Mouse (Mus musculus): ENCODE measurements around the gene Trim62. TPM values are rescaled to one million over a fixed set of nuclear protein-coding genes. Genes with fewer than 3 reads are reported as not detected.

Trim62 gene
- polyA plus RNA-seq, 1 experiment from 2014 or later, result 1.3 TPM

DNA sequence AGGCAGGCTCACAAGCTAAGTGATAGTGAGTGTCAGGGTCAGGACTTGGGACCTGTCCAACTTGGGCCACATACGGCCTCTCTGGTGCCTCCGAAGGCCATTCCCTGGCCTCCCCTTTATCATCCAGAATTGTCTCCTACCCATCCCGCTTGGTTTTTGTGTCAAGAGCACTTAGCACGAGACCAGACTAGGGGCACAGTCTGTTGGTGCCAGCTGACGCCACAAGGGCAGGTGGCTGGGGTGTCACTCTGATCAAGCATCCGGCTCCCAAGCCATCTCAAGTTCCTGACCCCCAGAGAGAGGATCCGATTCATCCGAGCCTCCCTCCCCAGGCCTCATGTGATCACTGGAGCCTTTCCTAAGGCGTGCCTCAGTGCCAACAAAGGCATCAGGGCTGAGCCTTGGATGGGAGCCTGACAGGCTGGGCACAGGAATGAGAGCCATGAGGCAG lies 4.3 kb downstream of the Trim62 start:
- Histone ChIP-seq H3K9me3 (replicated peaks) (no peaks in the 10 kb centered on the region), H3K27ac (no peak overlapping the region), H3K36me3 (no peaks in the 10 kb centered on the region), H3K4me1 (peaks cover 25% of the 10 kb centered on the region), H3K4me2 (no peak overlapping the region), H3K4me3 (no peak overlapping the region), H3K27me3 (replicated peaks) (peaks cover 46% of the 10 kb centered on the region), H3K9ac (no peak overlapping the region)
- 61% methylated on average over 9 of the region's 9 CpGs for WGBS (ENCODE audit: insufficient replicate concordance)
- ATAC-seq, result no peak

DNA sequence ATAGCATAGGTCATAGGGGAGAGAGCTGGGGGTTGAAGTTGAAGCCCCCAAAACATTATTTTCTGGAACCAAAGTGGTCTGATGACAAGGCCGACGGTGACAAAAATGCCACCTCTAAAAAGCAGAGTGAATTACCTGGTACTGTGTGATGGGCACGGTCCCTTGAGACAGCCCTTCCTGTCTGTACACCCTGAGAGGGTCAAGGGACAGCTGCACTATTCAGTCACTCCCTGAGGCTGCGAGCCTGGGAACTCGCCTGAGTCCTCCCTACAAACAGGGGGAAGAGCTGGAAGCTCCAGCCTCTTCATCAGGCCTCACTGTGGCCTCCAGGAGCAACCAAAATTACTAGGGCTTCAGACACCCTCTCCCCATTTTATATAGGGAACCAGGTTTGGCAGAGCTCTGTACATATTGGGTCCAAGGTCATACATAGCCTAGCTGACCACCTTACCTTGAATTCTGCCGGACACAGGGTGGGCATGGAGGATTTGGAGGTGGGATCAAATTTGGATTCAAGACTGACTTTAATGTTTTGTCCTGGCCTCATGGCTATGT lies 5.1 kb downstream of the Trim62 start:
- Histone ChIP-seq H3K4me3 (no peak overlapping the region), H3K9me3 (replicated peaks) (no peaks in the 10 kb centered on the region)
- 72% methylated on average over 6 of the region's 6 CpGs for WGBS (ENCODE audit: insufficient replicate concordance)

DNA sequence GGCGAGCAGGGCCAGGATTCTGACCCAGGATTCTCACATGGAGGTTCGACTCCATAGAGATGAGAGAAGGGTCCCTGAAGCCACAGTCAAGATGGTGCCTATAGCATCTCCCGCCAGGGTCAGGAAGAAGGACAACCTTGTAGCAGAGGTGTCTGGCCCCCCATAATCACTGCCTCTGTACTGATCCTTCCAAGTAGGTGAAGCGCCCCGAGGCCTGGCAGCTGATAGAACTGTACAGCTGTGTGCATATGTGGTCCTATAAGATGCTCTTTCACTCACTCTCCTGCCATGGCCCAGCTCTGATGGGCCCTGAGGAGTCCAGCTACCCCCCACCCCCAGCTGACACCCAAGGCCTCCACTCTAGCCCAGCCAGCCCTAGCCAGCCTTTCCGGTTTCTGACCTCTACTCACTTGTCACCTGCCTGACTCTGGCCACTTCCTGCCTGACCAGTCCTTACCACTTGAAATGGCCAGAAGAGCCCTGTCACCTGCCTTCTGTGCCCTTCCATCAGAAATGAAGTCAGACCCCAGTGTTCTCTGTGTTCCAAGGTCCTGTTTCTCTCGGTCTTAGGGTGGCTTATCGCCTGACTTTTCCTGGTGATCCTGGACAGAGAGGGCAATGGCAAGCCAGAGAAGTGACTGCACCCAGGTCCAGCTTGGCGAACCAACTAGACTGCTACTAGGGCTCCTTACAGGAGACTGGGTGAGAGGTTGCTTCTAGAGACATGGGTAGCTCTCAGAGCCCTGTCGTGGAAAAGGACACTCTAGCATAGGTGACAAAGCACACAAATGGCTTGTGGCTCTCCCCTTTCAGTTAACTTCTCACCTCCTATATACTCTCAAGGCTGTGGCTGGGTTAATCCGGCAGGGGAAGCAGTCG lies 6.6 kb downstream of the Trim62 start:
- ATAC-seq, result no peak
- 59% methylated on average over 12 of the region's 12 CpGs for WGBS (ENCODE audit: insufficient replicate concordance)

More for the DNA sequence above, 5.1 kb downstream of the Trim62 start:
- ATAC-seq, result no peak
- H3K27me3 ChIP-seq (replicated peaks), result peaks cover 41% of the 10 kb centered on the region
- peaks cover 18% of the 10 kb centered on the region for H3K4me1 ChIP-seq
- H3K36me3 ChIP-seq, result no peaks in the 10 kb centered on the region
- no peak overlapping the region for H3K9ac ChIP-seq
- H3K4me2 ChIP-seq, result no peak overlapping the region
- H3K27ac ChIP-seq, result no peak overlapping the region

DNA sequence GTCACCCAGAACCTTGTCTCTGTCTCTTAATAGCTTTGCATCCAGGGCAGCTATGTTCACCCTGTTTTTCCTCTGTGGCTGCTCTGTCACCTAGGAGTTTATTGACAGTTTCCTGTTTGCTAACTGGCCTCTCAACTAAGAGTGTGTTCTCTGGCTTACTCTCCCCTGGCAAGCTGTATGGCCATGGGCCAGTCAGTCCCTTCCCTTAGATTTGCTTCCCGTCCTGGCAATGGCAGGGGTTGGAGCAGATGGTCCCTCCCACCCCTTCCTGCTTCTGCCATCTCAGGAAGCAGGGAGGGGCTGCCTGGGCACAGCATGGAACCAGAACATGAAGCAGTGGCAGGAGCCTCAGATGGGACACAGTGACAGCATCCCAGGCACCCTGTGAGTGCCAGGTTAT lies 7.8 kb downstream of the Trim62 start:
- Histone ChIP-seq H3K9me3 (replicated peaks) (no peaks in the 10 kb centered on the region), H3K36me3 (no peaks in the 10 kb centered on the region), H3K9ac (no peak overlapping the region), H3K4me2 (no peak overlapping the region), H3K27ac (no peak overlapping the region), H3K4me3 (no peak overlapping the region), H3K4me1 (0 out of 2 replicates have a peak, but pooled peaks cover 5% of the 10 kb centered on the region), H3K27me3 (replicated peaks) (peaks cover 16% of the 10 kb centered on the region)
- ATAC-seq, result no peak
- WGBS (ENCODE audit: insufficient replicate concordance), result 0% methylated on average over 1 of the region's 1 CpGs

More for the DNA sequence above, 6.6 kb downstream of the Trim62 start:
- no peak overlapping the region for H3K27ac ChIP-seq
- no peak overlapping the region for H3K9ac ChIP-seq
- peaks cover 27% of the 10 kb centered on the region for H3K27me3 ChIP-seq (replicated peaks)
- no peaks in the 10 kb centered on the region for H3K9me3 ChIP-seq (replicated peaks)
- no peak overlapping the region for H3K4me2 ChIP-seq
- H3K4me3 ChIP-seq, result no peak overlapping the region
- no peaks in the 10 kb centered on the region for H3K36me3 ChIP-seq
- H3K4me1 ChIP-seq, result 0 out of 2 replicates have a peak, but pooled peaks cover 5% of the 10 kb centered on the region

DNA sequence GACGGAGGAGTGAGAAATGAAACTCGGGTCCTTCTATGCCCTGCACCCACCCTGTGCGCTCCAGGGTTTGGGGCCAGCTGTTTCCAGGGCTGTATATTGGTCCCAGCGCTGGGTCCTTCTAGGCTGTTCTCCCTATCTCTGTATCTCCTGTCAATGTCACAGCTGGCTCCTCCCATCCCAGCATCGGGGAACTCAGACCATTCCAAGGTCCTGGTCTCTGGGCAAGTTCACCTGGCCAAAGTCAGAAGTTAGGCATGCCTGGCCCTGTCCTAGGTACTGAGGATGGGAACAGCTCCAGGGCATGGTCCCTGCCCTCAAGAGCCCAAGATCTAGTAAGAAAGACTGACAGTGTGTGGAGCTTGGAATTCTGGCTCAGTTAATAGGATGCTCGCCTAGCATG lies 8.4 kb downstream of the Trim62 start:
- 0 out of 2 replicates have a peak, but pooled peaks have one; percentile 24 for ATAC-seq
- WGBS (ENCODE audit: insufficient replicate concordance), result 57% methylated on average over 6 of the region's 6 CpGs
- H3K4me2 ChIP-seq, result no peak overlapping the region

DNA sequence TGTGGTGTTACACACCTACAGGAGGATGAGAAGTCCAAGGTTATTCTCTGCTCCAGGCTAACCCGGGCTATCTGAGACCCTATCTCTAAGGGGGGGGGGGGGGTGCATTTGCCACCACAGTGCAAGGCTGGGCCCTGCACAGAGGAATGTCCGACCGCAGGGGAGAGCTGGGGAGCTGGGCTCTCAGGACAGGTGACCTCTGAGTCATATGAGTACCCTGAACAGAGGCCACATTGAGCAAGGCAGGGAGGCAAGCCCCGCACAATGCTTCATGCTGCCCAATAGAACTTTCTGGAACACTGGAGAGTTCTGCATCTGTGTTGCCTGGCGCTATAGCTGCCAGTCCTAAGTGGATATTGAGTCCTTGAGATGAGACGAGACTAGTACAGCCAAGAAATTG lies 8.8 kb downstream of the Trim62 start:
- Histone ChIP-seq H3K27ac (no peak overlapping the region), H3K27me3 (replicated peaks) (peaks cover 7% of the 10 kb centered on the region; the same call in 1 of the 2 replicates), H3K36me3 (no peaks in the 10 kb centered on the region), H3K9me3 (replicated peaks) (no peaks in the 10 kb centered on the region), H3K4me3 (no peak overlapping the region), H3K4me1 (0 out of 2 replicates have a peak, but pooled peaks cover 5% of the 10 kb centered on the region), H3K9ac (no peak overlapping the region), H3K4me2 (no peak overlapping the region)
- WGBS (ENCODE audit: insufficient replicate concordance), result 70% methylated on average over 6 of the region's 6 CpGs
- ATAC-seq, result 0 out of 2 replicates have a peak, but pooled peaks have one; percentile 8

More for the DNA sequence above, 8.4 kb downstream of the Trim62 start:
- Histone ChIP-seq H3K9me3 (replicated peaks) (no peaks in the 10 kb centered on the region), H3K4me3 (no peak overlapping the region), H3K27me3 (replicated peaks) (peaks cover 10% of the 10 kb centered on the region), H3K27ac (no peak overlapping the region), H3K9ac (no peak overlapping the region), H3K4me1 (0 out of 2 replicates have a peak, but pooled peaks cover 5% of the 10 kb centered on the region), H3K36me3 (no peaks in the 10 kb centered on the region)

DNA sequence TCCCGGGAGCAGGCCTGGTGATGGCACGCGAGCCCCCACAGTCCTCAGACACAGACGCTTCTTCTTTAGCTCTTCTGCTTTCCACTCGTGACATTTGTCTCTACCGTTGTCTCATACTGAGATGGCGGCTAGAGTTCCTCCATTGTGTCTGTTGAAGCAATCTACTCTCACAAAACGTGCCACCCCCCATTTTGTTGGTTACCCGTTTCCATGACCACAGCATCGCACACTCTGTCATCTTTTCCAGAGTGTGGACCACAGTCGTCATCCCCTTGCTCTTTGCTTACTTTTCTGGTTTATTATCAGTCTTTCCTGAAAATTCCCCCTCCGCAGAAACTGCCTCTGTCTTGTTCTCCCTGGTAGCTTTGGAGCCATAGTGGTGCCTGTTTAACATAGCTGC lies 10.7 kb downstream of the Trim62 start:
- no peaks in the 10 kb centered on the region for H3K36me3 ChIP-seq
- no peak overlapping the region for H3K4me3 ChIP-seq
- peaks cover 4% of the 10 kb centered on the region; the same call in 1 of the 2 replicates for H3K27me3 ChIP-seq (replicated peaks)
- no peak overlapping the region for H3K27ac ChIP-seq
- no peak for ATAC-seq
- no peak overlapping the region for H3K4me2 ChIP-seq
- WGBS (ENCODE audit: insufficient replicate concordance), result 60% methylated on average over 12 of the region's 12 CpGs
- no peaks in the 10 kb centered on the region for H3K9me3 ChIP-seq (replicated peaks)
- peaks cover 12% of the 10 kb centered on the region; the same call in 1 of the 2 replicates for H3K4me1 ChIP-seq
- H3K9ac ChIP-seq, result no peak overlapping the region

DNA sequence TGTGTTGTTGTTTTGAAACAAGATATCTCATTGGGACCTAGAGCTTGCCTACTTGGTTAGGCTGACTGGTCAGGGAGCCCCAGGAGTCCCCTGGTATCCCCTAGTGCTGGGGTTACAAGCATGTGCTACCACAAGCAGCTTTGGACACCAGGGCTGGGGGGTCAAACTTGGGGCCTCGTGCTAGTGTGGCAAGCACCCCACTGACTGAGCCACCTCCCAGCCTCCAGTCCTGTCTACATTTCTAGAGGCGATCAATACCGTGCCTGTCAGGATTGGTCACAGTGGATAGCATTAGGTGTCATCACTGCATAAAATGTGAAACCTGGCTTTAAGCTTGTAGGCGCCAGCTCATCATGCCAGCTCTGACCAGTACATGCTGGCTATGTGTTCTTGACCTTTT lies 12.5 kb downstream of the Trim62 start:
- ATAC-seq, result no peak
- Histone ChIP-seq H3K9me3 (replicated peaks) (no peaks in the 10 kb centered on the region), H3K36me3 (no peaks in the 10 kb centered on the region), H3K4me2 (no peak overlapping the region), H3K4me3 (no peak overlapping the region), H3K4me1 (peaks cover 12% of the 10 kb centered on the region; the same call in 1 of the 2 replicates), H3K27me3 (replicated peaks) (peaks cover 4% of the 10 kb centered on the region; the same call in 1 of the 2 replicates), H3K9ac (no peak overlapping the region), H3K27ac (no peak overlapping the region)
- 69% methylated on average over 4 of the region's 4 CpGs for WGBS (ENCODE audit: insufficient replicate concordance)

DNA sequence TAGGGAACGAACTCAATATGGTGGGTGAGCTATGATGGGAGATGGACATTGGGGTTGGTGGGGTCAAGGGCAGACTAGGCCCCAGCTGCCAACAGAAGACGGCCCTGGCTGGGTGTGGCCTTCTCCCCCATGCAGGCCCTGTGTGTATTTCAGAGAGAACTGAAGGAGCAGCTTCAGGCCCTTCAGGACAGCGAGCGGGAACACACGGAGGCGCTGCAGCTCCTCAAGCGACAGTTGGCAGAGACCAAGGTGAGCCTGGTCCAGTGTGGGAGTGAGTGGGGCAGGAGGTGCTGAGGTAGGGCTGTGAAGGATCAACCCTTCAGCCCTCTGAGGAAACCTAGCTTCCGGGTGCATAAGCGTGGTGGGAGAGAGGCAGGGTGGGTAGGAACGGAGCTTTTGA lies 13.3 kb downstream of the Trim62 start:
- no peak overlapping the region for H3K4me2 ChIP-seq
- no peaks in the 10 kb centered on the region for H3K36me3 ChIP-seq
- H3K27ac ChIP-seq, result no peak overlapping the region
- H3K4me1 ChIP-seq, result peaks cover 7% of the 10 kb centered on the region; the same call in 1 of the 2 replicates
- peaks cover 4% of the 10 kb centered on the region; the same call in 1 of the 2 replicates for H3K27me3 ChIP-seq (replicated peaks)
- no peak overlapping the region for H3K9ac ChIP-seq
- no peaks in the 10 kb centered on the region for H3K9me3 ChIP-seq (replicated peaks)
- no peak overlapping the region for H3K4me3 ChIP-seq
- ATAC-seq, result no peak
- 75% methylated on average over 10 of the region's 10 CpGs for WGBS (ENCODE audit: insufficient replicate concordance)

DNA sequence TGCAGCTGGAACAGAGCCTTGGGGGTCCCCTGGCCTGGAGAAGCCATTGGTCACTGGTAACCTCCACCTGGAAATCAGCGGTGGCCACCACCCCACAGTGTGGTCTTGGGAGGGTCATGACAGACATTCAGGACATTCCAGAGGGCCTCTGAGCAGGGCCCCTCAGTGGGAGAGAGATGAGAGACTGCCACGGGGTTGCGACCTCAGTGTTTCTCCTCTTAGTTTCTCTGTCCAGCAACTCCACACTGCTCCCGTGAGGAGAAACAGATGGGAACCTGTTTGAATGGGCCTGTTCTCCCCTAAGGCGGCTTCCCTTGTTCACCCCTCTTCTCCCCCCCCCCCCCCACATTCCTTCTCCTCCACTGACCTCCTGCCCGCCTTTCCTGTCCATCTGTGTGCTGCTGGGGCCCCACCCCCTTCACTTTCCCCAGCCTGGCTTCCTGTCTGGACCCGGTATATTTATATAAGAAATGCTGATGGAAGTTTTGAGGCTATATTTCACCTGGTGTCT lies 14.6 kb downstream of the Trim62 start:
- peaks cover 7% of the 10 kb centered on the region; the same call in 1 of the 2 replicates for H3K4me1 ChIP-seq
- H3K27ac ChIP-seq, result no peak overlapping the region
- no peak overlapping the region for H3K9ac ChIP-seq
- H3K9me3 ChIP-seq (replicated peaks), result no peaks in the 10 kb centered on the region
- H3K27me3 ChIP-seq (replicated peaks), result peaks cover 1% of the 10 kb centered on the region; the same call in 1 of the 2 replicates
- 18% methylated on average over 7 of the region's 7 CpGs for WGBS (ENCODE audit: insufficient replicate concordance)
- no peak for ATAC-seq
- no peaks in the 10 kb centered on the region for H3K36me3 ChIP-seq
- H3K4me3 ChIP-seq, result no peak overlapping the region
- H3K4me2 ChIP-seq, result no peak overlapping the region

DNA sequence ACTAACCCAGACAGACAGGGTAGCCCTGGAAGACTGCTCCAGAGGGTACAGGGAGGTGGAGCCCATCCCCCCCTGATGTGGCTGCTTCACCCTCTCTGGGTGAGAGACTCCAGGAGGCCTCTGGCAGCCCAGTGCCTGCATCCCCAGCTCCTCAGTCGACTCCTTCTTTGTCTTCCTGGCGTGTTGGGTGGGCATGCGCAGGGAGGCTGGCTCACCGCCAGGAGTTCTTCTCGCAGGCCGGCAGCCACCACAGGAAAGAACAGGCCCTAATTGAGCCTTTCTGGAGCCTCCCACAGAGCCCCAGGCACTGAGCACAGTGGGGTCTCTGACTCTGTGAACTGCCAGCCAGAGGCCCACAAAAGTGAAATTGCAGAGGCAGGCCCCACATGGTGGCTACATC lies 16.0 kb downstream of the Trim62 start:
- 29% methylated on average over 6 of the region's 6 CpGs for WGBS (ENCODE audit: insufficient replicate concordance)
- H3K4me2 ChIP-seq, result no peak overlapping the region
- H3K4me3 ChIP-seq, result no peak overlapping the region
- peak overlapping the region; percentile 65 for H3K27ac ChIP-seq
- ATAC-seq, result 0 out of 2 replicates have a peak, but pooled peaks have one; percentile 40
- no peak overlapping the region for H3K9ac ChIP-seq
- no peaks in the 10 kb centered on the region for H3K36me3 ChIP-seq
- no peaks in the 10 kb centered on the region for H3K9me3 ChIP-seq (replicated peaks)
- H3K27me3 ChIP-seq (replicated peaks), result no peaks in the 10 kb centered on the region; the same call in 1 of the 2 replicates
- H3K4me1 ChIP-seq, result peaks cover 7% of the 10 kb centered on the region; the same call in 1 of the 2 replicates

DNA sequence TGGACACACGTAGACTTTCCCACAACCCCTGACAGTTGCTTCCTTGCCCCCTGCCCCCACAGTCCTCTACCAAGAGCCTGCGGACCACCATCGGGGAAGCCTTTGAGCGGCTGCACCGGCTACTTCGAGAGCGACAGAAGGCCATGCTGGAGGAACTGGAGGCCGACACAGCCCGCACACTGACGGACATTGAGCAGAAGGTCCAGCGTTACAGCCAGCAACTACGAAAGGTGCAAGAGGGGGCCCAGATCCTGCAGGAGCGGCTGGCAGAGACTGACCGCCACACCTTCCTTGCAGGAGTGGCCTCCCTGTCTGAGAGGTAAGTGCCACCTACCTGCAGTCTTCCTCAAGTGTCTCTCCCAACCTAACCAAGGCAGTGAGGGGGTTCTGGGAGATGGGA lies 17.1 kb downstream of the Trim62 start:
- Histone ChIP-seq H3K4me2 (no peak overlapping the region), H3K4me1 (peaks cover 7% of the 10 kb centered on the region; the same call in 1 of the 2 replicates), H3K9me3 (replicated peaks) (no peaks in the 10 kb centered on the region), H3K4me3 (no peak overlapping the region), H3K27ac (no peak overlapping the region), H3K27me3 (replicated peaks) (peaks cover 8% of the 10 kb centered on the region; the same call in 1 of the 2 replicates), H3K9ac (no peak overlapping the region), H3K36me3 (no peaks in the 10 kb centered on the region)
- 77% methylated on average over 14 of the region's 14 CpGs for WGBS (ENCODE audit: insufficient replicate concordance)
- ATAC-seq, result no peak
